Mouse (Mus musculus) embryo, embryonic 11 days (tissue): Measurements from ENCODE around the gene Calhm2.
"Not testable (repeated sequence)": the region's sequence is repeated elsewhere in the genome, so short reads cannot be mapped to it uniquely, and the experiment has no call there.

Experiments
- DNase-seq: peaks from one replicate; pipeline ENCODE4 v3.0.0-alpha.2; 2015

Calhm2 gene

GRCm38 (mm10) chr19:47149854-47150253, 11.8 kb upstream of the Calhm2 start:
- peak; percentile 34 for DNase-seq

DNA sequence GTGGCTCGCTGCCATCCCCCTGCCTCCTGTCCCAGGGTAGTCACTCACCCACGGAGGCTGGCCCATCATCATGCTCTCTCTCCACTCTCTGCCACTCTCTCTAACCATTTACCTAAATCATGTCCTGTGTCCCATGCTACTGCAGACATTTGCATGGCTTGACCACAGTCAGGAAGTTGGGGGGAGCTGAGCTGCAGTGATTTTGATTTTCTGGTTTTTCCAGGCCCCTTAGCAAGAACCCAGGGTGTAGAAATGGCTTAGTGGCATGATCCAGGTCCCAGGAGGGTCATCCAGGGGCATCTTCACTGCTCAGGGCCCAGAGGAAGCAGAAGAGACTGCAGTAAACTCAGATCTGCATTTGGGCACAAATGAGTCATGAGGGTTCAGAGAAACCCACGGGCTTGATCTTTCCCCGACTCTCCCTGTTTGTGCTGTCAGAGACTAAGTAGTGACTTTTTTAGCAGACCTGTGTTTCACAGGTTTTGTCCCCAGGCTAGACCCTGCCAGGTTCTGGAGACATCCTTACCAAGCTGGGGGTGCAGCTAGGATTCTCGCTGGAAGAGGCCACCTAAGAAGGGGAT, 10.3 kb upstream of the Calhm2 start:
- no peak for DNase-seq

- DNase-seq: no peak
These were observed 6.1 kb upstream of the Calhm2 start, which contains the start of gene Calhm1 for GRCm38 (mm10) chr19:47144154-47144553. TSS of gene Calhm1 (minus strand) at chr19:47144254.

DNA sequence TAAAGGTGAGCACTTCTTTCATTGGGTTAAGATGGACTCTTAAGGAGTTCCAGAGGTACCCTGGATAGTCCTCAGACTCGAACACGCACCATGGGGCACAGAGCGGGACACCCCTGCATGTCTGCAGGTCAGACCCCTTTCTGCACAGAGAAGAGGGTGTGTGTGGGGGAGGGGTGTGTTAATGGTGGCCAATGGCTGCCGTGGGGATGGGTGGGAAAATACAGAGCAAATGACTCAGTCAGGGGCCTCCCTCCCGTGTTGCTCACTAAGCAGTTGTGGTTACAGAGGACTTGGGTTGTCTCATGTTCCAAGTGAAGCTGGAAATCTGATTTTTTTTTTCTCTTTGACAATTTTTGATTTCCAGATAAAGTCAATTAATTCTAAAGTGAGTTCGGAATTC, 4.3 kb upstream of the Calhm2 start:
- DNase-seq: no peak

- DNase-seq: not testable (repeated sequence)
These were observed 1.5 kb upstream of the Calhm2 start for GRCm38 (mm10) chr19:47139611-47140010.

DNA sequence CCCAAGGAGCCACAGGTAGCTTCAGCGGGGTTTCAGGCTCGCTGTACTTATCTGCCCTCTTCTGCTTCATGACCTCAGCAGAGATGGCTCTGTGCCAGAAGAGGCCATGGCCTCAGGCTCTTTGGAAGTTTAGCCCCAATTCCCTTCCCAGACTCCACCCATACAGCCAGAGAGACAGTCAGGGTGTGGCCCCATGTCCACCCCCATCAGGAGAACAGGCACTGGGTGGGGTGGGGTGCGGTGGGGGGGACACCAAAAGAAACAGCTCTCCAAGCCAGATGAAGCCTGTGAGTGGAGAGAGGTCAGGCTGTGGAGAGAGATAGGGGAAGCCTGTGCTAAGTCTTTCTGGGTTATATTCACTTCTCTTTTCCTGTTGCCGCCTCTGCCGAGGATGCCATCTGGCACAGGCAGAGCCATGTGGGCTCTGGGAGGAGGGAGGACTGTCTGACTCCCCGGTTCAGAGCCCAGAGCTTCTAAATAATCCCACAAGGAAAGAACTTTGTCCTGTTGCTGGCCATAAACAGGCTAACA, 978 bp downstream of the Calhm2 start:
- DNase-seq: peak; percentile 18

DNA sequence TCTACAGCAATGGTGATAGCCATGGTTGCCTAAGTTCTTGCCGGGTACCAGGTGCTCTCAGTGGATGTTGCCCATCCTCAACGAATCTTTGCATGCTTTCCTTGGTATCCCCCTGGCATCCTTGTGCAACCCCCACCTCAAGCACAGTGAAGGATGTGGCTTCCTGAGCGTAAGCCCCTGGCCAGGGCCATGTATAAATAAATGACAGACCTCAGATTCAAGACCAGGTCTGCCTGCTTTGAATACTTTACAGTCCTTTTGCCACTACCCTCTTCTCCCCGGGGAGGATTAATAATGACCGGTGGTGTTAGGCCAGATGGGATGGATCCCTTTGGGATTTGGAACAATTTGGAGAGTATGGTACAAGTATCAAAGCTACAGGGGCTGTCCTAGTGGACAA, 1.9 kb downstream of the Calhm2 start:
- DNase-seq: no peak

- no peak for DNase-seq
These were observed 2.5 kb downstream of the Calhm2 start for GRCm38 (mm10) chr19:47135568-47135967.

DNA sequence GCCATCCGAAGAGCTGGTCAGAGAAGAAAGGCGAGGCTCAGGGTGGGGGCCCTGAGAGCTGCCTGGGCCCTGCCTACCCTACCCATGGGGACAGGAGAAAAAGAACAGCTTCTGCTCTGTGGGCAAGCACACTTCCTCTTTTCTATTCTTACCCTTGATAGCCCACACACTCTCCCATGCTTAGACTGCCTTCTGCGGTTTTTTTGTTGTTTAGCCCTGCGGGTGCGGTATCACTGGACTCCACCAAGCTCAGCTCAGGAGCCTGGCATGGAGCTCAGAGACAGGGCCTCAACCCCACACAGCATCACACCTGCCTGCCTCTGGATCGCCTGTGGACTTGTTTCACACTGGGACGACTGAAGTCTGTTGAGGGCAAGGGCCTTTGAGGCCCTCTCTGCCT, 4.9 kb downstream of the Calhm2 start:
- DNase-seq: no peak

GRCm38 (mm10) chr19:47130551-47131125, 7.5 kb downstream of the Calhm2 start:
- no peak for DNase-seq

- no peak for DNase-seq
These were observed 9.3 kb downstream of the Calhm2 start for GRCm38 (mm10) chr19:47128835-47129234.

- no peak for DNase-seq
These were observed 9.9 kb downstream of the Calhm2 start for GRCm38 (mm10) chr19:47128164-47128563.

DNA sequence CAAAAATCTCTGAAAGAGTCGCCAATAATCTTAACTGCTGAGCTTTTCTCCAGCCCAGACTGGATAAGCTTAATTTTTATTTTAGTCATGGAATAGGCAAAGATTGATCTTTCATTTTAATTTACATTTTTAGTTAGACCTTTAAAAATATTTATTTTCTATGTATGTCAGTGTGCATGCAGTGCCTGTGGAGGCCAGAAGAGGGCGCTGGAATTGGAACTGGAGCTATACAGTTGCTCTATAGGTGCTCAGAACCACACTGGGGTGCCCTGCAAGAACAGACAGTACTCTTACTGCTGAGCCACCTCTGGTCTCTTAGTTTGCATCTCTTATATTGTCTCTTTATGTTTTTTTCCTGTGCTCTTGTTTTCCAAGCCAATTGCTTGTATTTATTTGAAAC, 15.3 kb downstream of the Calhm2 start:
- peak; percentile 50 for DNase-seq

DNA sequence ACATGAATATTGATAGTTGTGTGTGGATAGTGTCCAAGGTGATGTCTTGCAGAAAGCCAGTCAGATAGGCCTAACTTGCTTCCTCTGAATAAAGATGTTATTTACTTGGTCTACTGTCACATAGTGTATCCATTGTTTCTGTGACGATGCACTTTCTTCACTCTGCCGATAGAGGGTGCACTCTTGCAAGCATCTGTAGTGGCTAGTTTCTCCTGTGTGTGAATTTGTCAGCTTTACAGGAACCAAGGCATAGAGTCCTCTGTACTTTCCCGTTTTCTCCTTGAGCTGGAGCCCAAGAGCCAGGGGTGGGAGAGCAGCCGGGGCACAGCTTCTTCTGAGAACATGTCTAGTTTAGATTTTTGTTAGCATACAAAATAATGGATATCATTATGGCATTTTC, 17.0 kb downstream of the Calhm2 start:
- peak; percentile 62 for DNase-seq

- no peak for DNase-seq
These were observed 19.5 kb downstream of the Calhm2 start for GRCm38 (mm10) chr19:47118634-47119033.

GRCm38 (mm10) chr19:47104641-47105271, 33.3 kb downstream of the Calhm2 start:
- no peak for DNase-seq

DNA sequence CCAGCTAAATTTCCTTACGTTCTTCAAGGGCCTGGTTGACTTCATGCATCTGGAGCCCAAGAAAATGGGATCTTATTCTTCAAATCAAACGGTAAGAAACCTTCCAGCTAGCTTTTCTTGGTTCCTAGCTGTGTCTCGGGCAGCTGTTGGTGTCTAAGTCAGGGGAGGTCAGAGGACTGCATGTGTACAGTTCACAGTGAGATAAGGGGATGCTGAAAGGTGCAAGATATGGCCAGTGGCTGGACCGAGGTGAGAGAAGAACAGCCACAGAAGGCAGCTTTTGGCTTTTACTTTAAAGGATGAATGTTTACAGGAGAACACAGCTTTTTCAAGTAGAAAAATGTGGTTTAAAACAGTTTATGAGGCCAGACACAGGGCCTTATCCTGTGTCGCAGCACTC, 37.0 kb downstream of the Calhm2 start:
- no peak for DNase-seq

DNA sequence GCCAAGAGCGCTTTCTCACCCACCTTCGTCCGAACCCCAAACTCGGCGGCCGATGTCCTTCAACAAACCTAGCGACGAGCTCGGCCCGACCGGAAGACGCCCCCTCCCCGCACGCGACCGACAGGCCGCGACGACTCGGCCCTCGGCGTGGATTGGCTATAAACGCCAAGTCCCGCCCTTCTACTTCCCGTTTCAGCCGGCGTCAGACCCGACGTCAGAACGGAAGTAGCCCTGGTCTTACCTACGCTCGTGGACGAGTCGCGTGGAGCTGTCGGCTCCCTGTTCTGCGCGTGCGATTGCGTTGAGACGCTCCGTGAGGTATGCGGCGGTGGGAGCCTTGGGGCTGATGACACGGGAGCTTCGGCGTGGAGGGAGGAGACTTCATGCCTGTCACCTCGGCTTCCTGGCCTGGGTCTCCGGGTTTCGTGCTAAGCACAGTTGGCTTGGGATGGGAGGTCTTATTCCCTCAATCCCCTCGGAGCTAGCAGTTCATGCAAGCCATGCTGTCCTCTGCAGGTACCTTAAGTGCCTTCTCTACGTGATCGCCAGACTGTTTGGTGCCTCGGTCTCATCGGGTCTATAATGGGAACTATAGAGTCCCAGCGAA, 47.4 kb downstream of the Calhm2 start, which contains the start of the genes Usmg5 and Pdcd11:
Usmg5 (minus strand) TSS at position 98 of the 607 bp plus-strand sequence.
Pdcd11 (plus strand) TSS at position 219 of the 607 bp plus-strand sequence.
- DNase-seq: peak; percentile 98

GRCm38 (mm10) chr19:47089718-47090525, 48.2 kb downstream of the Calhm2 start:
- DNase-seq: no peak

DNA sequence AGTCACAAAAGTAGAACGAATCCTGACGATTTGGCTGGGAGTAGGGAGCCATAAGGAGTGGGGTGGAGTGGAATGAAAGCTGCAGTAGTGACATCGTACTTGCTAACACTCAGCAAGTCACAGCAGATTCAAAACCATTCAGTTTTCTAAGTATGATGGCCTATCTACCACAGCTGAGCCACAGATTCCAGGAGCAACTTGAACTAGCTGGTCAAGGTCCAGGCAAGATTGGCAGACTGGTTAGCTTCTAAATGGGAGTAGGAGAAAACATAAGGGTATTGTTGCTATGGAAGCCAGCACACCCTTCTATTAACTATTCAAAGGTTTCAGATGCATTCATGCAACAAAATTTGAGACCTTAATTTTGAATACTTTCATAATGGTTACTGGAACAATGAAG, 49.9 kb downstream of the Calhm2 start:
- DNase-seq: no peak

GRCm38 (mm10) chr19:47067924-47068611, 70.0 kb downstream of the Calhm2 start:
- peak; percentile 91 for DNase-seq
